Mouse (Mus musculus): ENCODE results near the gene Nmrk2. TPM values are rescaled to one million over a fixed set of nuclear protein-coding genes. Genes with fewer than 3 reads are reported as not detected.
"Not testable (repeated sequence)": the region's sequence is repeated elsewhere in the genome, so short reads cannot be mapped to it uniquely, and the experiment has no call there.

Gene Nmrk2
- polyA plus RNA-seq, 1 experiment from 2014 or later, result not detected

DNA sequence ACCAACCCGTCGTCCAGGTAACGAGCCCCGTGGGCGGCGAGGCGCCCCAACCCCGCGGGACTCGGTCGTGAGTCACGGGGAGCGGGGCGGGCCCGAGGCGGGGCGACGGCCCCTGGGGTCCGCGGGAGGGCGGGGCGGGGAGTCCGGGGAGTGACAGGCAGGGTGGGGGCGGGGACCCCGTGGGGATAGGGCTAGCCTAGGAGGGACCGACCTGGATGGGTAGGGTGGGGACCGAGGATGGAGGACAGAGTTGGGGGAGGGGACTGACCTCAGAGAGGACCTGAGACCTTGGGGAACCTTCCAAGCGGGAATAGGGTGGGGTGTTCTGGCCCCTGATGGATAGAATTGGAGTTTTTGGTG is 31.4 kb upstream of the Nmrk2 start:
- H3K27me3 ChIP-seq, result peaks cover 64% of the 10 kb centered on the region
- 0 out of 2 replicates have a peak overlapping the region, but pooled peaks have one; percentile 12 for H3K27ac ChIP-seq
- 0 out of 2 replicates have a peak, but pooled peaks have one; percentile 35 for ATAC-seq (ENCODE audit: insufficient number of reproducible peaks, insufficient read depth, low FRiP score, low TSS enrichment, low read depth)
- WGBS, result 2% methylated on average over 27 of the region's 28 CpGs
- peak overlapping the region; percentile 75 for H3K9ac ChIP-seq (replicated peaks)
- H3K9me3 ChIP-seq, result no peaks in the 10 kb centered on the region
- peaks cover 14% of the 10 kb centered on the region for H3K4me1 ChIP-seq (replicated peaks)
- H3K4me2 ChIP-seq, result peak overlapping the region; percentile 75
- H3K36me3 ChIP-seq, result no peaks in the 10 kb centered on the region
- H3K4me3 ChIP-seq (replicated peaks), result peak overlapping the region; percentile 77

DNA sequence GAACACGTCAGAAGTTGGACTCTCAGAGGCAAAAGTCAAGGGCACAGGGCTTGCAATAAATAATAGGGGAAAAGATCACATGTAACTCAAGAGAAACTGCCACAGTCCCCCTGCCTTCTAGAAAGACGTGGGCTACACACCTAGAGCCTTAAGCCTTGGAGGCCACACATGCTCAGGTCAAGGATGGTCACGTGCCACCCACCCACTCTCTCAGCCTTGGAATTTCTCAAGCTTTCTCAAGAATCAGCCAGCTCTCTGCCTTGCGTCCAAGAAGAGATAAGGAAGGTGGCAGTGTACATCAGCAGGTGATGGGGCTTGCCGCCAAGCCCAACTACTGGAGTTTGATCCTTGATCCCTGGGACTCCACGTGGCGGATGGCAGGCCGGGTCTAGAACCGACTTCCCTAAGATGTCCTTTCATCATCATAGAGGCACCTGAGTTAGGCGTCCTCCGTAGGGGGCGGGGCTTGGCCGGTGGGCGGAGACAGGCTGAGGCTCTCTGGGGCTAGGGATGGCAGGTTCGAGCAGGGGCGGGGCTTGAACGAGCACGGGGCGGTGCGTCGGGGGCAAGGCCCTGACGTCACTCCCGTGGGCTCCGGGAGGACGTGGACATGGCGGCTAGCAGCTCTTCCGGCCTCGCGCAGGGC is 30.9 kb upstream of the Nmrk2 start, which contains the start of gene Zfr2:
Zfr2 (plus strand) TSS at position 576 of the 646 bp plus-strand sequence.
- ATAC-seq (ENCODE audit: insufficient number of reproducible peaks, insufficient read depth, low FRiP score, low TSS enrichment, low read depth), result peak; percentile 38
- Histone ChIP-seq H3K27me3 (peaks cover 63% of the 10 kb centered on the region), H3K27ac (0 out of 2 replicates have a peak within 1 kb of the TSS, but pooled peaks have one; percentile 12), H3K36me3 (no peaks in the 10 kb centered on the region), H3K9ac (replicated peaks) (peak within 1 kb of the TSS; percentile 75), H3K4me3 (replicated peaks) (peak within 1 kb of the TSS; percentile 77), H3K4me1 (replicated peaks) (peaks cover 14% of the 10 kb centered on the region), H3K9me3 (no peaks in the 10 kb centered on the region), H3K4me2 (peak within 1 kb of the TSS; percentile 75)
- 7% methylated on average over 29 of the region's 29 CpGs for WGBS

DNA sequence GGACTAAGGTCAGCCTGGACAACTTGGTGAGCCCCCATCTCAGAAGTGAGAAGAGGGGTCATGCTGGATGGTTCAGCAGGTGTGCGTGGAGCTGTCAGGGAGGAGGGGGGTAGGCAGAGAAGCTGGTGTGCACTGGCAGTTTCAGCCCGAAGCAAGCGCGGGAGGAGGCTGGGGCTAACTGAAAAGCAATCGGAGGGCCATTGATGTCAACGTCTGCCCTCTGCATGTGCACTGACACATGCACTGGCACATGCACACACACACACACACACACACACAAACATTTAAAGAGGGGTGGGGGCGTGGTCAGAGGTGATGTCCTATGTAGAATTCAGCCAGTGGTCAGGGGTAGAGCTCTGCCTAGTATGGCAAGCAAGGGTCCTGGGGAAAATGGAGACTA is 29.6 kb upstream of the Nmrk2 start:
- no peak overlapping the region for H3K4me3 ChIP-seq (replicated peaks)
- no peaks in the 10 kb centered on the region for H3K9me3 ChIP-seq
- H3K36me3 ChIP-seq, result no peaks in the 10 kb centered on the region
- ATAC-seq (ENCODE audit: insufficient number of reproducible peaks, insufficient read depth, low FRiP score, low TSS enrichment, low read depth), result no peak
- peaks cover 52% of the 10 kb centered on the region for H3K27me3 ChIP-seq
- H3K9ac ChIP-seq (replicated peaks), result no peak overlapping the region
- H3K4me1 ChIP-seq (replicated peaks), result peaks cover 14% of the 10 kb centered on the region
- 55% methylated on average over 7 of the region's 7 CpGs for WGBS
- H3K4me2 ChIP-seq, result no peak overlapping the region
- H3K27ac ChIP-seq, result no peak overlapping the region

DNA sequence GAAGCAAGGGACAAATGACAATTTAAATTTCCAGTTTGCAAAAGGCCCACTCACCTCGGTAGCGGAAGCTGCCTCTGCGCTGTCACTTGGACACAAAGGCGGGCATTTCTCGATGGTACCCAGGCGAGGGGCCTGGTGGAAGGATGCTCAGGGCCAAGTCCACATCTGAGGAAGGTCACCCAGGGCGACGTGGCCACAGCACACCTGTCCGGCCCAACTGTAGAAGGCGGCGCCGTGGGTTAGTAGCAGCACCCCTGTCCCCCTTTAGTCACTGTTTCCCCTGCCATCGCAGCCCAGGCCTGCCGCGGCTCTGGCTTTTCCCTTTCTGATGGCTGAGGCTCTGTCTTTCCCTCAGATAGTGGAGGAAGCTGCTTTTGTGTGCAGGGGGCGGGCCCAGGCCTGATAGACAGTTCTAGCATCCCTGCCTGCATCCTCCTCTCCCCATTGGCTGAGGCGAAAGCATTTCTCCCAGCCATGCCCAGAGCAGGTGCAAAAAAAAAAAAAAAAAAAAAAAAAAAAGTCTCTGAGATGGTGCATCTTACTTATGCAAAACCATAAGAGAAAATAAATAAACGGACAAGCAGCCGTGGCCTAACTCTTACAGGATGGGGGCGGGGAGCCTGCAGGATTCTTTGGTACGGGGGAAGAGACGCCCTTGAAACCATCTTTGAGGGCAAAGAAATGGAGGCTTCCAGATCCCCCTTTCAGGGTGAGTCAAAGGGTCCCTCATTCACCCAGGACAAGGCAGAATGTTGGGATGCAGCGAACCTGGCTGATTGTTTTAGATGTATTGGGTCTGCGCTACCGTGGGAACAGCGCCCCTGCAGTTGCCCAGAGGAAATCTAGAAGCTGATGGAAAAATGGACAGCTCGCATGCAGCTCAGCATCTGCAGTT is 28.8 kb upstream of the Nmrk2 start, which contains the start of gene Atcay:
Atcay (minus strand) TSS at position 396 of the 895 bp plus-strand sequence.
- peaks cover 52% of the 10 kb centered on the region for H3K27me3 ChIP-seq
- peak within 1 kb of the TSS; percentile 21 for H3K4me3 ChIP-seq (replicated peaks)
- H3K9me3 ChIP-seq, result no peaks in the 10 kb centered on the region
- peak within 1 kb of the TSS; percentile 37; the same call in 1 of the 2 replicates for H3K9ac ChIP-seq (replicated peaks)
- H3K36me3 ChIP-seq, result no peaks in the 10 kb centered on the region
- peak within 1 kb of the TSS; percentile 33 for H3K4me2 ChIP-seq
- H3K4me1 ChIP-seq (replicated peaks), result peaks cover 14% of the 10 kb centered on the region
- 9% methylated on average over 27 of the region's 27 CpGs for WGBS
- H3K27ac ChIP-seq, result no peak within 1 kb of the TSS
- ATAC-seq (ENCODE audit: insufficient number of reproducible peaks, insufficient read depth, low FRiP score, low TSS enrichment, low read depth), result no peak

DNA sequence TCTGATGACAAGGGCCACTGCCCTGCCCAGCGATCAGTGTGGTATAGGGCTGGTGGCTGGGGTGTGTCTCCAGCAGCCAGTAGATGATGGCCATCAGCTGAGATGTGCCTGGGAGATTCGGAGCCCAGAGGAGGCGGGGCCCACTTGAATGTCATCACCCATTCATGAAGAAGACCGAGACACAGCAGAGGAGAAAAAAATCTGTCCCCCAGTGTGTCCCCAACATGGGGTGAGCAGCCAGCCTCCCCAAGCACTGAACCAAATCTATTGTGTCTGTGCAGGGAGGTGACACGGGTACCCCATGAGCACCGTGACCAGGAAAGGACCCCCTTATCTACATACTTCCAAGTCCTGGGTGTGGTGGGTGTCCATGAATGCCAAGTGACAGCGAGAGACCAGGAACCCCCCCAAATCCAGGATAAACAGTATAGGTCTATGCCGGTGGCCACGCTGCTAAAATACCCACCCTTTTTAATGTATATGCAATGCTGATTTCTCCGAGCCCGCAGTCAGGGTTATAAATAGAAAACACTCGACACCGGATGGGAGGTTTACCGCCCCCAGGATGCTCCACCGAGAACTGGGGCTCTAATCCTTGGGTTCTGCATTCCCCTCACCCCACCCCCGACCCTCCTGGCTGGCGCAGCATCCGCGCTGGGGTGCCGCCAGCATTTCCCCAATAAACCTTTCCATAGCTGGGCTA is 28.0 kb upstream of the Nmrk2 start:
- ATAC-seq (ENCODE audit: insufficient number of reproducible peaks, insufficient read depth, low FRiP score, low TSS enrichment, low read depth), result no peak
- Histone ChIP-seq H3K27me3 (peaks cover 52% of the 10 kb centered on the region), H3K9me3 (no peaks in the 10 kb centered on the region), H3K27ac (no peak overlapping the region), H3K4me3 (replicated peaks) (peak overlapping the region; percentile 21; the same call in 1 of the 2 replicates), H3K4me2 (peak overlapping the region; percentile 33), H3K9ac (replicated peaks) (no peak overlapping the region), H3K36me3 (no peaks in the 10 kb centered on the region), H3K4me1 (replicated peaks) (peaks cover 14% of the 10 kb centered on the region)
- 12% methylated on average over 20 of the region's 20 CpGs for WGBS

DNA sequence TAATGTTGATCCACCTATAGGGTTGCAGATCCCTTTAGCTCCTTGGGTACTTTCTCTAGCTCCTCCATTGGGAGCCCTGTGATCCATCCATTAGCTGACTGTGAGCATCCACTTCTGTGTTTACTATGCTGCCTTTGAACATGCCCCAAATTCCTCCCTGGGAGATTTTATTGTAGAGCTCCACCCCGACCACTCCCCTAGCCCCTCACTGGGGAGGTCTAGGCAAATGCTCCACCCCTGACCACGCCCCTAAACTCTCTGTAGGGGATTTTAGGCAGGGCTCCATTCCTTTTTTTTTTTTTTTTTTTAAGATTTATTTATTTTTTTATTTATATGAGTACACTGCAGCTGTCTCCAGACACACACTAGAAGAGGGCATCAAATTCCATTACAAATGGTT is 21.9 kb upstream of the Nmrk2 start:
- not testable (repeated sequence) for H3K4me3 ChIP-seq (replicated peaks); H3K9ac ChIP-seq (replicated peaks); ATAC-seq (ENCODE audit: insufficient number of reproducible peaks, insufficient read depth, low FRiP score, low TSS enrichment, low read depth); H3K4me2 ChIP-seq; H3K4me1 ChIP-seq (replicated peaks); H3K9me3 ChIP-seq; H3K27ac ChIP-seq; H3K36me3 ChIP-seq
- WGBS, result 49% methylated on average over 2 of the region's 2 CpGs
- H3K27me3 ChIP-seq, result peaks cover 13% of the 10 kb centered on the region

DNA sequence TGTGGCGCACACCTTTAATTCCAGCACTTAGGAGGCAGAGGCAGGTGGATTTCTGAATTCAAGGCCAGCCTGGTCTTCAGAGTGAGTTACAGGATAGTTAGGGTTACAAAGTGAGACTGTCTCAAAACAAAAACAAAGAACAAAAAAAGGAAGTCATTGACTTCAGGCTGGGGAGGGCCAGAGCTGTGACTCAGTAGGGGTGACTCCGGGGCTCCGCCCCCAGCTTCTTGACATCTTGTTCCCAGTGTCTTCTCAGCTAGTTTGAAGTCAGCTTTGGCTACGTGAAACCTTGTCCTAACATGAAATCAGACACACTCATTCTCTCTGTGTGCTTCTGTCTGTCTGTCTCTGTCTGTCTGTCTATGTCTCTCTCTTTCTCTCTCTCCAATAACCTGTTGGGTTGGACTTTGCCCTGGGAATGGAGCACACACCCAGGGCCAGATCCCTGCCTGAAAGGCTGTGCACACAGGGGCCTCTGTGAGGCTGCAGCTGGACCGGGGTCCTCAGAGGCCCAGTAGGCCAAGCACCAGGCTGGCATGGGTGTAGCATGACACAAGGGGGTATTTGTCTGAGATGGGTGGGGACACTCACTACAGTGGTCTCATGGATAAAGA is 19.7 kb upstream of the Nmrk2 start:
- no peaks in the 10 kb centered on the region for H3K4me1 ChIP-seq (replicated peaks)
- no peak overlapping the region for H3K4me3 ChIP-seq (replicated peaks)
- ATAC-seq (ENCODE audit: insufficient number of reproducible peaks, insufficient read depth, low FRiP score, low TSS enrichment, low read depth), result no peak
- H3K36me3 ChIP-seq, result no peaks in the 10 kb centered on the region
- H3K27me3 ChIP-seq, result peaks cover 13% of the 10 kb centered on the region
- no peak overlapping the region for H3K4me2 ChIP-seq
- H3K9me3 ChIP-seq, result no peaks in the 10 kb centered on the region
- H3K9ac ChIP-seq (replicated peaks), result no peak overlapping the region
- WGBS, result 92% methylated on average over 5 of the region's 5 CpGs
- H3K27ac ChIP-seq, result no peak overlapping the region

DNA sequence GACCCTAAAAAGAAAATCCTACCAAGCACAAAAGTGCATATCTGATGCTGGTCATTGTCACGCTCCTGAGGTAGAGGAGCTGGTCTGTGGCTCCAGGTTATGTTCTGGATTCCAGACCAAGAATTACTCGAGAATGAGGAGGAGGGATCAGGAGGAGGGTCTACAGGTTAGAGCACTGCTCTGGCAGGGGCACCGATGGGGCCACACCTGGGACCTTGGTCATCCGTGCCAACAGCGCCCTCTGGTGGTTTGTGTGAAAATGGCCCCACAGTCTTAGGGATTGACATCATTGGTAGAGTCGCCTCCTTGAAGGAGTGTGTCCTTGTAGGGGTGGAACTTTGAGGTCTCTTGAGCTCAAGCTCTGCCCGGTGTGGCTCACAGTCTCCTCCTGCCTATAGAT is 16.1 kb upstream of the Nmrk2 start:
- H3K36me3 ChIP-seq, result no peaks in the 10 kb centered on the region
- peaks cover 13% of the 10 kb centered on the region for H3K27me3 ChIP-seq
- H3K9me3 ChIP-seq, result no peaks in the 10 kb centered on the region
- H3K4me1 ChIP-seq (replicated peaks), result no peaks in the 10 kb centered on the region
- no peak overlapping the region for H3K4me2 ChIP-seq
- H3K9ac ChIP-seq (replicated peaks), result no peak overlapping the region
- H3K4me3 ChIP-seq (replicated peaks), result no peak overlapping the region
- H3K27ac ChIP-seq, result no peak overlapping the region
- WGBS, result 36% methylated on average over 7 of the region's 7 CpGs
- no peak; the same call in 1 of the 2 replicates for ATAC-seq (ENCODE audit: insufficient number of reproducible peaks, insufficient read depth, low FRiP score, low TSS enrichment, low read depth)

DNA sequence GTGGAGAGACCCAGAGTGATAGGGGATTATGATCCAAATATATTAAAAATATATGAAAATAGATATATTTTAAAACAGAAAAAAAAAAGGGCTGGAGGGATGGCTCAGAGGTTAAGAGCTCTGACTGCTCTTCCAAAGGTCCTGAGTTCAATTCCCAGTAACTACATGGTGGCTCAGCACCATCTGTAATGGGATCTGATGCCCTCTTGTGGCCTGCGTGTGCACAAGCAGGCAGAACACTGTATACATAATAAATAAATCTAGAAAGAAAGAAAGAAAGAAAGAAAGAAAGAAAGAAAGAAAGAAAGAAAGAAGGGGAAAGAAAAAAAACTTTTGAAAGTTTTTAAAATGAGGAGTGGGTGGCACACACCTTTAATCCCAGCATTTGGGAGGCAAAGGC is 15.4 kb upstream of the Nmrk2 start:
- H3K27me3 ChIP-seq, result peaks cover 13% of the 10 kb centered on the region
- not testable (repeated sequence) for H3K36me3 ChIP-seq; H3K4me1 ChIP-seq (replicated peaks); H3K9me3 ChIP-seq; H3K4me2 ChIP-seq; ATAC-seq (ENCODE audit: insufficient number of reproducible peaks, insufficient read depth, low FRiP score, low TSS enrichment, low read depth); H3K4me3 ChIP-seq (replicated peaks); H3K27ac ChIP-seq; H3K9ac ChIP-seq (replicated peaks)
- WGBS, result 4% methylated on average over 1 of the region's 1 CpGs

DNA sequence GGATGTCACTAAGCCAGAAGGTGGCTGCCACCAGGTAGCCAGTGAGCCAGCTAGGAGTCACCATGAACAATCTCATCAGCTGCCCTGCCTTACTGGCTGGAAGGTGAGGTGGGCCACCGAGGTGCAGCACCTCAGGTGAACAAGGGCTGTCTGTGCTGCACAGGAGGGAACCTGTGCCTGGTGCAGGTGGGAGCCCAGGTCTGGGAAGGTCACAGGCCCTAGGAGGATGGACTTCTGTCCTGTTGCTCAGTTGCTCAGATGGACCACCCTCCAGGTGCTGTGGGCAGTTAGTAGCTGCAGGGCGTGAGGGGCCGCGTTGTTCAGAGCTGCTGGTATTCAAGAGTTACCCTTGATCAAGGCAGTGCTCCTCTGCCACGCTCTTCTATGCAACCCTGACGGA is 15.0 kb upstream of the Nmrk2 start:
- no peak overlapping the region for H3K27ac ChIP-seq
- 89% methylated on average over 6 of the region's 6 CpGs for WGBS

More for the DNA sequence above, 15.0 kb upstream of the Nmrk2 start:
- no peaks in the 10 kb centered on the region for H3K4me1 ChIP-seq (replicated peaks)
- no peak overlapping the region for H3K4me3 ChIP-seq (replicated peaks)
- H3K9me3 ChIP-seq, result no peaks in the 10 kb centered on the region; the same call in 1 of the 2 replicates
- no peak for ATAC-seq (ENCODE audit: insufficient number of reproducible peaks, insufficient read depth, low FRiP score, low TSS enrichment, low read depth)
- no peak overlapping the region for H3K9ac ChIP-seq (replicated peaks)
- H3K27me3 ChIP-seq, result peaks cover 13% of the 10 kb centered on the region
- H3K4me2 ChIP-seq, result no peak overlapping the region
- no peaks in the 10 kb centered on the region for H3K36me3 ChIP-seq
